Mouse (Mus musculus) kidney, adult 18-20 months (tissue): ENCODE data around the gene Hist3h2ba.

ENCODE experiments used
- DNase-seq: peaks from one replicate; pipeline ENCODE4 v3.0.0; 2021

Gene Hist3h2ba

DNA sequence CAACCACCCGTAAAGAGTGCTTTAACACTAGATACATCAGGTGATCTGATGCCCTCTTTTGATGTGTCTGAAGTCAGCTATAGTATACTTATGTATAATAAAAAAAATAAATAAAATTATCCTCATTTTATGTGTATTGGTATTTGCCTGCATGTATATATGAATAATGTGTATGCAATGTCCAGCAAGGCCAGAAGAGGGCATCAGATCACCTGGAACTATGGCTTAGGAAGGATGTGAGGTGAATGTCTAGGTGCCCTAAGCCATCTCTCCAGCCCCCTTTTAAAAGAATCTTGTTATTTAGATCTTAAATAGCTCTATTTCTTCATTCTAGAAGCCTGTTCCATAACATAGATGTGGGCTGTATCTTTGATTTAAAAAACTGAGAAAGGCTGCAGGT is 18.6 kb downstream of the Hist3h2ba start:
- peak; percentile 36 for DNase-seq

GRCm38 (mm10) chr11:58968551-58968950 is 19.8 kb downstream of the Hist3h2ba start:
- no peak for DNase-seq

- DNase-seq: no peak
Measured at GRCm38 (mm10) chr11:58969027-58969426, 20.3 kb downstream of the Hist3h2ba start.

GRCm38 (mm10) chr11:58969659-58970058 is 20.9 kb downstream of the Hist3h2ba start:
- peak; percentile 50 for DNase-seq

- DNase-seq: no peak
Measured at GRCm38 (mm10) chr11:58970831-58971530, 22.3 kb downstream of the Hist3h2ba start.

GRCm38 (mm10) chr11:58971796-58972195 is 23.1 kb downstream of the Hist3h2ba start:
- no peak for DNase-seq

- no peak for DNase-seq
Measured at GRCm38 (mm10) chr11:58974414-58974813, 25.7 kb downstream of the Hist3h2ba start.

GRCm38 (mm10) chr11:58977150-58977549 is 28.4 kb downstream of the Hist3h2ba start:
- DNase-seq: peak; percentile 58

GRCm38 (mm10) chr11:58977607-58978026 is 28.9 kb downstream of the Hist3h2ba start:
- no peak for DNase-seq

DNA sequence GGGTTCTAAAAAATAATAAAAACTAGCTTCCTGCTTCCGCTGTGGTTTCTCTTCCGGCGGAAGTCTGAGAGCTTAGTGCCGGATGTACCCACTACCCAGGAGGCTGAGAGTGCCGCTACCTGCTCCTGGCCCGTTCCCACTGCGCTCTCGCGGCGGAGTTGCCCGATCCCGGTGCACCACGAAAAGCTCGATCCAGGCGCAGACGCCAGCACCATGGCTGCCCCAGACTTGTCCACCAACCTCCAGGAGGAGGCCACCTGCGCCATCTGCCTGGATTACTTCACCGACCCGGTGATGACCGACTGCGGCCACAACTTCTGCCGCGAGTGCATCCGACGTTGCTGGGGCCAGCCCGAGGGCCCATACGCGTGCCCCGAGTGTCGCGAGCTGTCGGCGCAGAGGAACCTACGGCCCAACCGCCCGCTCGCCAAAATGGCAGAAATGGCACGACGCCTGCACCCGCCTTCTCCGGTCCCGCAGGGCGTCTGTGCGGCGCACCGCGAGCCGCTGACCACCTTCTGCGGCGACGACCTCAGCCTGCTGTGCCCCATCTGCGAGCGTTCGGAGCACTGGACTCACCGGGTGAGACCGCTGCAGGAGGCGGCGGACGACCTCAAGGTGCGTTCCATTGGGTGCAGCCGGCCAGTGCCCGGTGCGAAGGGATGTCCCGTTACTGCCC is 29.4 kb downstream of the Hist3h2ba start, which contains the start of gene Trim11:
TSS of gene Trim11 (plus strand) at position 67 of the 679 bp plus-strand sequence.
- peak; percentile 72 for DNase-seq

DNA sequence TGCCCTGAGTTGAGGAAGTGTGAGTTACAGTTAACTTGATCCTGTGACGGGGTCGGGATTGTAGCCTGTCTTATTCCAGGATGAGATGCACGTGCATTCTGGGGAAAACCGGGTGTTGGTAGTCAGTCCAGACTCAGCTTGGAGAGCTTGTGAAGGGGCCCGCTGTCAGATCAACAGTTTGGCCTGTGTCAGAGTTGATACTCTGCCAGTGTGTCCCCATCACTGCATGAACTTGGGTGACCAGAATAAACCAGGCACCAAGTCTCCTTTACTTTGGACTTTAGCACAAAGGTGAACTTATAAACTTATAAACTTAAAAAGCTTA is 29.9 kb downstream of the Hist3h2ba start:
- DNase-seq: no peak

- DNase-seq: no peak
Measured at GRCm38 (mm10) chr11:58979183-58979582, 30.5 kb downstream of the Hist3h2ba start.

DNA sequence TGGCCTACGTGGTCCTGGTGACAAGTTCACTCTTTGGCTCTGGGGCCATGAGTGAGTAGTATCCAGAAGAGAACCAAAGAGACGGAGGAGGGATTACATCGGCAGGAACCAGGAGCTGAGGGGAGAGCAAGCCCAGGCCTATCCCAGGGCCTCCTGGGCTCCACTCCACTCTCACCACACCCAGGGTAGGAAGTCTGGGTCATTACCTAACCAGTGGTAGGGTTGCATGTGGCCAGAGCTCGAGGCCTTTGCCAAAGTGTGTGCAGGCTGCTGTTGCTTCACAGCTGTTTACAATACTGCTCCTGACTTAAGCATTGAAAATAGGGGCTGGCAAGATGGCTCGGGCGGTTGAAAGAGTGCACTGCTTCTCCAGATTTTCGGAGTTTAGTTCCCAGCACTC is 30.9 kb downstream of the Hist3h2ba start:
- no peak for DNase-seq

GRCm38 (mm10) chr11:58980381-58980990 is 31.8 kb downstream of the Hist3h2ba start:
- DNase-seq: peak; percentile 55

DNA sequence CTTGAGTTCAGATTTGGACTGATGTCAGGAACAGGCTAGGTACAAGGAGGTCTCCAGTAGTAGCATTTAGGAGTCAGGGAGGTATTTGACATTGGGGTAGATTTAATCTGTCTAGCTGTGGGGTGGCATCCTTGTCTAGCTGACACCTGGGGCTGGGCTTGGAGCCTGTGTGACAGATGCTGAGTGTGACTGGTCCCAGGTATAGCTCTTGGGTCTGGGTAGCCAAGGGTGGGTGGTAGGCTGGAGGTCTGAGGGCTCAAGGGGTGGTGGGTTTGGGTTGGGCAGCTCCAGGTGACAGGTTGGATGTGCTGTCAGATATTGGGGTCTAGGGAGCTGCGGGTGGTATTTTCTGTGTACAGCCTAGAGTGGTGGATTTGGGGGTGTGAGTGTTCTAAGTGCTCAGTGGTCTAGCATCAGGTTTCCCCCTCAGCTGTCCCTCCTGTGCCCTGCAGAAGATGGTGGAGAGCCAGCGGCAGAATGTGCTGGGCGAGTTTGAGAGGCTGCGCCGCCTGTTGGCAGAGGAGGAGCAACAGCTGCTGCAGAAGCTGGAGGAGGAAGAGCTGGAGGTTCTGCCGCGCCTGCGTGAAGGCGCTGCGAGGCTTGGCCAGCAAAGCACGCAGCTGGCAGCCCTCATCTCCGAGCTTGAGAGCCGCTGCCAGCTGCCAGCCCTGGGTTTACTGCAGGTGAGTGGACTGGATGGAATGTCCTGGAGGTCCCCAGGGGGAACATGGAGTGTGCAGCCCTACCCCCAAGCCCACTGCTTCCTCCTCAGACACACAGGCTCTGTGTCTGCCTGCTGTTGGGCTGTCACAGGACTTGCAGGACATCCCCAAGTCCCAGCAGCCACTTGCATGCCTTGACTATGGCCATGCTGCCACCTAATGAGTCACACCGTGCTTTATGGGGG is 33.1 kb downstream of the Hist3h2ba start:
- peak; percentile 41 for DNase-seq

- DNase-seq: no peak
Measured at GRCm38 (mm10) chr11:58982471-58983097, 33.9 kb downstream of the Hist3h2ba start.

DNA sequence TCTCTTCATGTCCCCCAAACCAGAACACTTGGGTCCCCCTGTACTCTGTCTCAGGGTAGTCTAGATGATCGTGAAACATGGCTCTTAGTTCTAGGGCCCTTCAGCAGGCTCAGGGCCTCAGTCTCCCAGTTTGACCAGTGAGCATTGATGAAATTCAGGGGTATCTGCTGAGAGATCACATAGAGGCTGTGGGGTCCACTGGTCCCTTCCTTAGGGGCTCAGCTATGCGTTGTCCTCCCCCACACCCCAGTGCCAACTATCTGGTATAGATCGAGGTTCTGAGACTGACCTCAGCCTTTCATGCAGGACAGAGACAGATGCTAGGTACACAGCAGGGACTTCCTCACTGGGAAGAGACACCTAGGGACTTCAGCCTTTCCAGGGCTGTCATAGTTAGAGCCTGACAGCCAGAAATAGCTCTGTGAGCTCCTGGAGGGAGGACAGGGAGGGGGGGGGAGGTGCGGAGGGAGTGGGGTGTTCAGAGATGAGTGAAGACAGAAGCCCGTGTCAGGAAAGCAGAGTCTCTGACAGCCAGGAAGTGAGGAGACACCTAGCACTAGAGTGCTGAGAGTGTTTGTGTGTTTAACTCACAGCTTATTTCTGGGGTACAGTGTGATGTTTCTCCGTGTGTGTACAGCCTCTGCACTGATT is 35.1 kb downstream of the Hist3h2ba start:
- no peak for DNase-seq

DNA sequence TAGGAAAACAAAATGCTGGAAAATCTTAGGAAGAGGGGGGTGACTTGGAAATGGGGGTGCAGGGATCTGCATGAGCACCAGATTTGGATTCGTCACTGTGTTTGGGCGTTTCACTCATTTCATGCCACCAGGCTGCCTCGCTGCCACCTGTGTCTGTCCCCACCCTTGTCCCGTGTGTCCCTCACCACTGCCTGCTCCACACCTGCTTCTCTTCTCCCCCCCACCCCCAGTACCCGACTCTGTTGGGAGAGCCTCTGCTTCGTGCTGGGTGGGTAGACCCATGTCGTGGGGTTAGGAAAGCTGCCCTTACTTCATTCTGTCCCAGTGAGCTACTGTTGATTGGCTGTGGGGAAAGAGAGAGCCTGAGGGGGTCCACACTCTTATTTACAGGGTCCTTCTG is 35.9 kb downstream of the Hist3h2ba start:
- DNase-seq: no peak

GRCm38 (mm10) chr11:58985299-58985917 is 36.7 kb downstream of the Hist3h2ba start:
- DNase-seq: no peak

GRCm38 (mm10) chr11:58989166-58989565 is 40.4 kb downstream of the Hist3h2ba start:
- DNase-seq: no peak

GRCm38 (mm10) chr11:58990141-58990540 is 41.4 kb downstream of the Hist3h2ba start:
- DNase-seq: no peak
